Mouse (Mus musculus) retina, postnatal 7 days (tissue): ENCODE data around the gene Helz2.
"Not testable (repeated sequence)": the region's sequence is repeated elsewhere in the genome, so short reads cannot be mapped to it uniquely, and the experiment has no call there.

Source experiments
- DNase-seq: peaks from one replicate; pipeline ENCODE4 v3.0.0-alpha.2; 2012; ENCODE audit warnings: low read depth, low spot score

The Helz2 gene

DNA sequence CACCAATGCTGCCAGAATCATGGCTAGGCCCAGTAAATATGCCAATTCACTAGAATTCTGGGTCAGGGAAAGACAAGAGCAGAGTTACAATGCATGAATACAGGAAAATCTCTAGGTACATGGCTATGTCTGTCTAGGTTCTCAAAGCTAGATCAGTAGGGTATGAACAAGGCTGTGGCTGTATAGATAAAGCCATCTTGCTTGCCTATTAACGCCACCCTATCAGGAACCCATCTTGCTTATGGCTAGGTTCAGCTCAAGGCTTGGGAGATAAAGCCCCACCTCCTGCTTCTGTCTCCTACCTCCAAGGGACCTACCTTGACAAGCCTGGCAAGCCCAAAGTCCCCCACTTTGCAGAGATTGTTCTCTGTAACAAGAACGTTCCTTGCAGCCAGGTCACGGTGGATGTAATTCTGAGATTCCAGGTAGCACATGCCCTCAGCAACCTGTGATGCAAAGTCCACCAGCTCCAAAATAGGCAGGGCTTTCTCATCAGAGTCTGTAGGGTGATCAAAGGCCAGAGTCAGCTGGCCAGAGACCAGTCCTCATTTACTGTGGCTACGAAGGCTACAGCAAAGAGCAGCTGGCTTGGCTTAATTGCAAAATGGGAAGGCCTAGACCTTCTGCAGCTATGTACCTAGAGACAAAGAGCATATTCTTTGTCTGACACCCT is 45.1 kb downstream of the Helz2 start:
- DNase-seq: no peak

DNA sequence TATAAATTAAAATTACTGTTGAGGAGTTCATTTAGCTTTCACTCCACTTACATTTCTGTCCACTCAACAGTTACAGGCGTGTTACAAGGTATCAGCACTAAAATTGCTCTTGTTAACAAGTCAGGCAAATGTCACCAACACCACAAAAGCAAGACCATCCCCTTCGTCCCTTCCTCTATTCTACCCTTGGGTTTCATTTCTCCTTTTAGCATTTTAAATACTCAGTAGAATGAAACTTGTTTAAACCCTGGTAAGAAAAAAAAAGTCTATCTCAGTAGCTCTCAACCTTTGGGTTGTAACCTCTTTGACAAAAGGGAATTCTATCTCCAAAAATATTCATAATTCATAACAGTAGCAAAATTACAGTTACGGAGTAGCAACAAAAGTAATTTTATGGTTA is 48.8 kb downstream of the Helz2 start:
- no peak for DNase-seq

DNA sequence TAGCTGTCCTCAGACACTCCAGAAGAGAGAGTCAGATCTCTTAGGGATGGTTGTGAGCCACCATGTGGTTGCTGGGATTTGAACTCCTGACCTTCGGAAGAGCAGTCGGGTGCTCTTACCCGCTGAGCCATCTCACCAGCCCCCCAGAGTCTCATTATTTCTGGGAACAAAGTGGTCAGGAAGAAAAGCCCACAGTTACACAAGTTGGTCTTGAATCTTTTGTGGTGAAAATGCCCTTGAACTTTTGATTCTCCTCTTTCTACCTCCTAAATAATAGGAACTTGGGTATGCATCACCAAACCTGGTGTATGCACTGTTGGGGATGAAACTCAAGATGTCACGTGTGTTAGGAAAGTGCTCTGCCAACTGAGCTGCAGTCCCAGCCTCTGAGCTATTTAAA is 49.9 kb downstream of the Helz2 start:
- no peak for DNase-seq

DNA sequence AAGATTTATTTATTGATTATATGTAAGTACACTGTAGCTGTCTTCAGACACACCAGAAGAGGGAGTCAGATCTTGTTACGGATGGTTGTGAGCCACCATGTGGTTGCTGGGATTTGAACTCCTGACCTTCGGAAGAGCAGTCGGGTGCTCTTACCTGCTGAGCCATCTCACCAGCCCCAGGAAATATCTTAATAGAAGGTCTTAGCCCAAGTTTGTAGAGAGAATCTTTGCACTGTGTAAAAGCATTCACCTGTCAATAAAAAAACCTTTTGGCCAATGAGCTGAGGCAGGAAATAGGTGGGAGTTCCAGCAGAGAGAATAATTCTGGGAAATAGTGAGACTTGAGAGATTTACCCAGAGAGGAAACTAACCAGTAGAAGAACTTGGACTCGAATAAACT is 50.4 kb downstream of the Helz2 start:
- DNase-seq: not testable (repeated sequence)

DNA sequence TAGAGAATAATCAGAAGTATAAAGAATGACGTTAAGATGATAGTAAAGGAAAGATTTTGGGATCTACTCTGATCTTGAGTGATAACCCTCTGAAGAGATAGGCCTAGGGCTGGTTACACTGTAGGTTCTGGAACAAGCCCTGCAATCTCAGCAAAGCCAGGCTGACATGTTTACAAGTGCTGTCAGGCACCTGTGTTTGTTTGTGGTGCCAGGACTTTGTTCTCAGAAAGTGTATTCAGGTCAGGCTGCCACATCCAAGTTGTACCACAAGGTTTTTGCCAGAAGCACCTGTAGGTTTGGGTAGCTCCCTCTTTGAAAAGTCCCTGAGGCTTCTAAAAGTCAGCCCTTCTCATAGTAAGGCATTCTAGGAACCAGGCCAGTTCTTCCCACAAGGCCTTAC is 52.5 kb downstream of the Helz2 start:
- DNase-seq: no peak

DNA sequence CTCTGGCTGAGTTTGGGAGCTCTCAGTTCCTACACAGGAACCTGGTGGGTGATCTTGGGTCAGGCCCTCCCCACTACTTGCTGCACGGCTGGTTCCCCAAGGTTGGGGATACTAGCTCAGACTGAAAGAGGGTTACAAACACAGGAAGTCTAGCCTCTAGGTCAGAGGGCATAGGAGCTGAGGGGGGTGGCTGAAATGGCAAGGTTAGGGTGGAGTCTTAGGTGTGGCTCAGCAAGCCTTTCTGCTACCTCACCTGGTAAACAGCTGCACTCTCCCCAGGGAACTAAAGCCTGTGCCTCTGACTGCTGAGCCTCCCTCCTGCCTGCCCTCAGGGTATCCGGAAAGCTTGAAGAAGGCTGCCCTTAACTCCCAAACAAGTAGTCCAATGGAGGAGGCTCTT is 53.1 kb downstream of the Helz2 start:
- no peak for DNase-seq

DNA sequence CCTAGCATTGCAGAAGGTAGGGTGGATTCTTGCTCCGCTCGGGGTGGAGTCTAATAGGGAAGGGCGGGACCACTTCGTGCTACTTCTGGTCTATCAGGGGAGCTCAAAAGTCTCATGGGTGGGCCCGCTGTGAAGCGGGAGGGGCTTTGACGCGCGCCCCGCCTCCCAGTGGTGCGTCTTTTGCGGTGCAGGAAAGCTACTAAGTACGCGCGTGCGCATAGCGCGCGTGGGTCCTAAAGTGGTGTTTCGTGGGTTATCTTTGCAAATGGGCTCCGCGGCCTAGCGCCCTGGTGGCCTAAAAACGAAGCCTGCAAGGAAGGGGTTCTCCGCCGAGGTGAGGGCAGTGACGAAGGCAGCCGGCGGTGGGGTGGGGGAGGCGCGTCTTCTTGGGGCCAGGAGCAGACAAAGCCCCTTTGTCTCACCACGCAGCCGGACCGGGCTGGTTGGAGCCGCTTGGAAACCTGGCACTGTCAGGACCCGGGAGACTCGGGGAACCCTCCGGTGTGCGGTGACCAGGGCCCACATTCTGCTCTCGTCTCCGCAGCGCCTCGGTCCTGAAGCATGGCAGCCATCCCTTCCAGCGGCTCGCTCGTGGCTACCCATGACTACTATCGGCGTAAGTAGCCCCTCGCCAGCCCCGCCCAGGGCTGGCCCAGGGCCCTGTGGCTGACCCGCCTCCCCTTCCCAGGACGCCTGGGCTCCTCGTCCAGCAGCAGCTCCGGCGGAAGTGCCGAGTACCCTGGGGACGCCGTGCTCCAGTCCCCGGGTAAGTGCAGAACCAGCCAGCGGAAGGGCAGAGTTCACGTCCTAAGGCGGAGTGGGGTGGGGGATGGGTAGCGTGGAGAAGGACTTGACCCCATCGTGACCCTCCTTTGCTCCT is 54.5 kb downstream of the Helz2 start, which contains the start of gene Ppdpf:
Ppdpf (plus strand) TSS at position 127 of the 880 bp plus-strand sequence.
- DNase-seq: peak; percentile 68

DNA sequence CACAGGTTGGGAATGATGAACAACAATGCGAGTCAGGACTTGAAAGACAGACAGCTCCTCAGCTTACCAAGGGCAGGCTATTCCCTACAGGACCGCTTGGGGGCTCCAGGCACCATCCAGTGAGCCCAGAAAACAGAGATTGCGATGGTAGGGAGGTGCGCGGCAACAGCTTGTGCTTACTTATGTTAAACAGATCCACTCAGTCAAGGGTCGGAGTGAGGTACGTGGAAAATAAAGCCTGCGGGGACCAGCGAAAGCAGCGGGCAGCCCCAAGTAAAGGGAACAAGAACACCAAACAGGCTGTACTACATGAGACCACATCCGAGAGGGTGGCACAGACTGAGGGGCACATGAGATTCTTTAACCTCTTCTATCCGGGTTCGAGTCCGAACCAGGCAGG is 55.2 kb downstream of the Helz2 start:
- peak; percentile 73 for DNase-seq

DNA sequence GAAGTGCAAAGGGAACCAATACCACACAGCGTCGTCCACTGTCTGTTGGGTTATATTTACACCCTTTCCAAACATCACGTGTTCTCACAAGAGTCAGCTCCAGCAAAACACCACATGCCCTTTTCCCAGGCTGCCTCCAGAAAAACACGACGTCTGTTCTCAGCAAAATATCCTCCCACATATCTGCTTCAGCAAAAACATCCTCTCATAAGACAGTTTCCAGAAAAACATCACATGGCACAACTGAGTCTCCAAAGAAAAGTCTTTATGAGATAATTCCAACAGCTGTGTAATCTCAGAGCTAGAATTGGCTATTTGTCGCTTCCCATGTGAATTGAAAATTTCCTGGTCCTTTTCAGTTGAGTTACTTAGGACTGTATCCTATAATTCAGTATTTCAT is 60.9 kb downstream of the Helz2 start:
- no peak for DNase-seq

DNA sequence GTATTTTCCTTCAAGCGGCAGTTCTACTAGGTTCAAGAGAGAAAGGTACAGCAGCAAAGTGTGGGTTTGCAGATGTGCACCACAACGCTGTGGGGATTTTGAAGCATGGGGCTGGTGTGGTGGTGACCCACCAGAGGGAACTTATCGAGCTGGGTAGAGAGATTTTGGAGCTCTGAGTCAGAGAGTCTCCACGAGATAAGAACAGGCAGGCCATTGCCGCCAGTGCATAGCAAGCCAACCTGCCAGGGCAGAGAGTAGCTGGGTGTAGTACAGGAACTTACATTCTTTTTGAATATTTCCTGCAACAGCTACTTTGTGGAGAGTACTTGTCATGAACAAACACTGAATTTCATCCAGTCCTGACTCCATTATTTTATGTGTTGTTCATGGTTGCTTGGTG is 63.4 kb downstream of the Helz2 start:
- DNase-seq: no peak

DNA sequence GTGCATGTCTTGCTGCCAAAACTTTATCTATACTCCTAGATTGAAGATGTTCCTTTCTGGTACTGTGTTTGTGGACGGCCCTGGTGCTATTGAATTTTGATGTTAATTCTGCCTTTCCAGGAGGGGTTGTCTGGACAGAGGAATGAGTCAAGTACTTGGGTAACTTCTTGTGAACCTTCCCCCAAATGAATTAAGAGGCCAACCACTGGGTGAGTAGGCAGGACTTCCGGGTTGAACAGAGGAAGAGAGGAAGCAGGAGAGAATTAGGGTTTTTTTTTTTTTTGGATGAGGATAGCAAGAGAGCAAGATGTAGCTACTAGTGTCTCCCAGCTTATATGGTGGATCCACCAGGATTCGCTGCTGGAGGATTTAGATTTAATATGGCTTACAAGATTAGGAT is 63.8 kb downstream of the Helz2 start:
- DNase-seq: no peak
